Mouse (Mus musculus): ENCODE results near the gene Fgf3. TPM values are rescaled to one million over a fixed set of nuclear protein-coding genes. Genes with fewer than 3 reads are reported as not detected.
"Not testable (repeated sequence)": the region's sequence is repeated elsewhere in the genome, so short reads cannot be mapped to it uniquely, and the experiment has no call there.

The Fgf3 gene
- polyA plus RNA-seq, 1 experiment from 2014 or later = not detected

DNA sequence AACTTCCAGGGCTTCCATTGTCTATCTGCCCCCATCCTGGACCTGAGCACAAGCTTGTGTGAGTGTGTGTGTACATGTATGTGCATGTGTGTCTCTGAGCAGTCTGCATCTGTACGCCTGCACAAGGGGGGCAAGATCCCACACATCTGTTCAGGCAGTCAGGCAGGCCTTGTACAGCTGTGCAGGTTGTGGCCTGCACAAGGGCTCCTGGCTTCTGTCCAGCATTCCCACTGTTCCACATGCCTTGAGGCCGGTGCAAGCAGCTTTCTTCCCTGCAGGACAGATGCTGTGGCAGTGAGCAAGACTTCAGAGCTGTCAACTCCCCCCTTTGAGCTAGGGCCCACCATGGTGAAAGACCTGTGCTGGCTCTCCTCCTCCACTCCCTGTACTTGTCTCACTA, 45.2 kb downstream of the Fgf3 start:
- DNase-seq (ENCODE audit: low spot score) = no peak

DNA sequence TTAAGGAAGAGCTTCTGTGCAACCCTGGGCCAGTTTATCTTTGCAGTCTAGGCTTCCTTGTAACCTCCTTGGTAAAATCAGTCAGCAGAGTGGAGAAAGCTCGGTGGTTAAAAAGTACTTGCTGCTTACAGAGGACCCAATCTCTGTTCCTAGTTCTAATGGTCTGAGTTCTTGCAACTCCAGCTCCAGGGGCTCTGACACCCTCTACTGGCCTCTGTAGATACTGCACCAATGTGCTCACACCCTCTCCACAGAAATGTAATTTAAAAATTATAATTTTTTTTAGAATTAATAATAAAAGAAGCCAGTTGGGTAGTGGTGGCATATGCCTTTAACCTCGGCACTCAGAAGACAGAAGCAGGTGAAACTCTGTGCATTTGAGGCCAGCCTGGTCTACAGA, 49.8 kb downstream of the Fgf3 start:
- DNase-seq (ENCODE audit: low spot score) (no peak), ATAC-seq (replicated peaks; ENCODE audit: low FRiP score, low TSS enrichment, low read depth) (no peak)
- Histone ChIP-seq H3K4me2 (ENCODE audit: low read length) (no peak overlapping the region), H3K36me3 (ENCODE audit: control insufficient read depth, insufficient read depth, low read length) (no peaks in the 10 kb centered on the region), H3K27ac (ENCODE audit: low read depth) (no peak overlapping the region), H3K4me1 (replicated peaks; ENCODE audit: control insufficient read depth, insufficient read depth, low read length) (no peaks in the 10 kb centered on the region), H3K4me3 (ENCODE audit: low read depth, low read length) (no peak overlapping the region), H3K9ac (ENCODE audit: low read length) (no peak overlapping the region), H3K27me3 (replicated peaks; ENCODE audit: control insufficient read depth, insufficient read depth, low read length) (peaks cover 18% of the 10 kb centered on the region), H3K9me3 (ENCODE audit: control insufficient read depth, low read length) (0 out of 2 replicates have a peak, but pooled peaks cover 4% of the 10 kb centered on the region)
- 79% methylated on average over 2 of the region's 2 CpGs for WGBS

More for the DNA sequence above, 45.2 kb downstream of the Fgf3 start:
- no peak overlapping the region for H3K4me3 ChIP-seq (ENCODE audit: low read depth, low read length)
- no peak for ATAC-seq (replicated peaks; ENCODE audit: low FRiP score, low TSS enrichment, low read depth)
- 0 out of 2 replicates have a peak, but pooled peaks cover 4% of the 10 kb centered on the region for H3K9me3 ChIP-seq (ENCODE audit: control insufficient read depth, low read length)
- no peaks in the 10 kb centered on the region for H3K4me1 ChIP-seq (replicated peaks; ENCODE audit: control insufficient read depth, insufficient read depth, low read length)
- no peak overlapping the region for H3K9ac ChIP-seq (ENCODE audit: low read length)
- H3K36me3 ChIP-seq (ENCODE audit: control insufficient read depth, insufficient read depth, low read length) = no peaks in the 10 kb centered on the region
- H3K27me3 ChIP-seq (replicated peaks; ENCODE audit: control insufficient read depth, insufficient read depth, low read length) = peaks cover 3% of the 10 kb centered on the region; the same call in 1 of the 2 replicates
- H3K4me2 ChIP-seq (ENCODE audit: low read length) = no peak overlapping the region
- no peak overlapping the region for H3K27ac ChIP-seq (ENCODE audit: low read depth)
- 21% methylated on average over 2 of the region's 2 CpGs for WGBS

DNA sequence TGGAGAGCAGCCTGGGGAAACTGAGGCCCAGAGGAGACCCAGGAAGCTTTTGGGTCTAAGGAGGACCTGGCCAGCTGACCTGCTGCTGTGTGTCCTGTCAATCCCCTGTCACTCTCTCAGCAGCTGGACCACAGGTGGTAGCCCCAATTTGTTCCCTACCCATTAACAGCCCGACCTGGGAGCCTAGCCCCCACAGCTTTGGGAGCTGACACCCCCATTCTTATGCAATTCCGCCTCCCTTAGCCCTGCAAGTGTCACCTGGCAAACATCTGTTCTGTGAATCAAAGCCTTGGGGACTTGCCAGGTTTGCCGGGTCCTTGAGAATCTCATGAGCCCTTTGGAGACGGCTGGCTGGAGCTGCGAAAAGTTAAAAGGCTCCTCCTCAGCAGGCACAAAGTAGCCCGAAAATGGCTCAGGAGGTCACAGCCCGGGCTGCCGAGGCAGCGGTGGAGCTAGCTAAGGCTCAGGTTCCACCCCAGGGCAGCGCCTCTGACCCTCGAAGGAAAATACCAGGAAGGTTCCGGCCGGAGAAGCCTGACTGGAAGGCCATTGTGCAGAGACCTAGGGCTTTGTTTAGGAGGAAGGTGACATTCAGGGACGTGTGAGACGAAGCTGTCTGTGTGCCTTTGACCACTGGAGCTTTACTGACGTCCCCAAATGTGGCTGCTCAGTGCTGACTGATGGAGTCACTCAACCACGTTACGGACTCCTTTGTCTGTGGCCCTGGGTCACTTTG, 50.8 kb downstream of the Fgf3 start:
- ATAC-seq (replicated peaks; ENCODE audit: low FRiP score, low TSS enrichment, low read depth) = no peak
- H3K9ac ChIP-seq (ENCODE audit: low read length) = no peak overlapping the region

GRCm38 (mm10) chr7:144890661-144891060, 52.8 kb downstream of the Fgf3 start:
- not testable (repeated sequence) for H3K27ac ChIP-seq (ENCODE audit: low read depth); H3K9me3 ChIP-seq (ENCODE audit: control insufficient read depth, low read length); H3K36me3 ChIP-seq (ENCODE audit: control insufficient read depth, insufficient read depth, low read length); H3K4me3 ChIP-seq (ENCODE audit: low read depth, low read length); ATAC-seq (replicated peaks; ENCODE audit: low FRiP score, low TSS enrichment, low read depth); H3K4me2 ChIP-seq (ENCODE audit: low read length); H3K9ac ChIP-seq (ENCODE audit: low read length); H3K4me1 ChIP-seq (replicated peaks; ENCODE audit: control insufficient read depth, insufficient read depth, low read length); DNase-seq (ENCODE audit: low spot score)
- 70% methylated on average over 1 of the region's 1 CpGs for WGBS
- peaks cover 31% of the 10 kb centered on the region for H3K27me3 ChIP-seq (replicated peaks; ENCODE audit: control insufficient read depth, insufficient read depth, low read length)

More for the DNA sequence above, 50.8 kb downstream of the Fgf3 start:
- H3K4me3 ChIP-seq (ENCODE audit: low read depth, low read length) = no peak overlapping the region
- H3K27me3 ChIP-seq (replicated peaks; ENCODE audit: control insufficient read depth, insufficient read depth, low read length) = peaks cover 18% of the 10 kb centered on the region
- no peaks in the 10 kb centered on the region for H3K4me1 ChIP-seq (replicated peaks; ENCODE audit: control insufficient read depth, insufficient read depth, low read length)
- 7% methylated on average over 18 of the region's 18 CpGs for WGBS
- H3K27ac ChIP-seq (ENCODE audit: low read depth) = no peak overlapping the region
- 0 out of 2 replicates have a peak, but pooled peaks cover 4% of the 10 kb centered on the region for H3K9me3 ChIP-seq (ENCODE audit: control insufficient read depth, low read length)
- H3K4me2 ChIP-seq (ENCODE audit: low read length) = no peak overlapping the region
- DNase-seq (ENCODE audit: low spot score) = no peak
- no peaks in the 10 kb centered on the region for H3K36me3 ChIP-seq (ENCODE audit: control insufficient read depth, insufficient read depth, low read length)

GRCm38 (mm10) chr7:144891863-144892262, 54.0 kb downstream of the Fgf3 start:
- 0 out of 2 replicates have a peak, but pooled peaks cover 4% of the 10 kb centered on the region for H3K9me3 ChIP-seq (ENCODE audit: control insufficient read depth, low read length)
- no peak overlapping the region for H3K4me2 ChIP-seq (ENCODE audit: low read length)
- H3K36me3 ChIP-seq (ENCODE audit: control insufficient read depth, insufficient read depth, low read length) = no peaks in the 10 kb centered on the region
- DNase-seq (ENCODE audit: low spot score) (no peak), ATAC-seq (replicated peaks; ENCODE audit: low FRiP score, low TSS enrichment, low read depth) (no peak)
- H3K27me3 ChIP-seq (replicated peaks; ENCODE audit: control insufficient read depth, insufficient read depth, low read length) = peaks cover 43% of the 10 kb centered on the region
- no peak overlapping the region for H3K9ac ChIP-seq (ENCODE audit: low read length)
- WGBS = 75% methylated on average over 2 of the region's 2 CpGs
- no peak overlapping the region for H3K4me3 ChIP-seq (ENCODE audit: low read depth, low read length)
- no peak overlapping the region for H3K27ac ChIP-seq (ENCODE audit: low read depth)
- H3K4me1 ChIP-seq (replicated peaks; ENCODE audit: control insufficient read depth, insufficient read depth, low read length) = peaks cover 17% of the 10 kb centered on the region

DNA sequence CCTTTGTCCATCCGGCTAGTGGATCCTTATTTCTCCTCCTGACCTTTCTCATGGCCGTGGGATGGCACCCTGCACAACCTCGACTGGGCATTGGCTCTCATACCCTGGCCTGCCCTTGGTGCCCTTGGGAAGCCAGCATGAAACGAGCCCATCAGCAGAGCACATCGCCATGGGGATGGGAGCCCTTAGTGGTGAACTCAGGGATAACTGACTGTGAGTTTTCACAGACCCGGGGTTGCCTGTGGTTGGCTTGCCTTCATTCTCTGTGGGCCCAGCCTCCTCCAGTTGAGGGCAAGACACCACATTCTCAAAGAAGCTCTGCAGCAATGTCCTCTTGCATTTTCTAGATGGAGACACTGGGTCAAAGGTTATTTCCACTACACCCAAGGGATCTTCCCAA, 54.4 kb downstream of the Fgf3 start:
- H3K4me3 ChIP-seq (ENCODE audit: low read depth, low read length) = no peak overlapping the region
- H3K4me1 ChIP-seq (replicated peaks; ENCODE audit: control insufficient read depth, insufficient read depth, low read length) = peaks cover 18% of the 10 kb centered on the region
- DNase-seq (ENCODE audit: low spot score) (no peak), ATAC-seq (replicated peaks; ENCODE audit: low FRiP score, low TSS enrichment, low read depth) (no peak)
- no peak overlapping the region for H3K27ac ChIP-seq (ENCODE audit: low read depth)
- 0 out of 2 replicates have a peak, but pooled peaks cover 4% of the 10 kb centered on the region for H3K9me3 ChIP-seq (ENCODE audit: control insufficient read depth, low read length)
- H3K36me3 ChIP-seq (ENCODE audit: control insufficient read depth, insufficient read depth, low read length) = no peaks in the 10 kb centered on the region
- no peak overlapping the region for H3K9ac ChIP-seq (ENCODE audit: low read length)
- H3K27me3 ChIP-seq (replicated peaks; ENCODE audit: control insufficient read depth, insufficient read depth, low read length) = peaks cover 48% of the 10 kb centered on the region
- no peak overlapping the region for H3K4me2 ChIP-seq (ENCODE audit: low read length)
- 47% methylated on average over 6 of the region's 6 CpGs for WGBS

Other genes with a start within 250 kb of the Fgf3 start
- 39.1 and 43.3 TPM in 2 replicates for gene Ano1, start 86.1 kb upstream of the Fgf3 start, polyA plus RNA-seq (2014; fragmentation: Nextera tagmentation; extraction: Ambion mirVana)
- gene Fgf4, start 9.3 kb downstream of the Fgf3 start, polyA plus RNA-seq (2014; fragmentation: Nextera tagmentation; extraction: Ambion mirVana) = not detected in 2 replicates
- gene Fgf15, start 58.4 kb downstream of the Fgf3 start, polyA plus RNA-seq (2014; fragmentation: Nextera tagmentation; extraction: Ambion mirVana) = not detected in 2 replicates
- gene LTO1, start 77.0 kb downstream of the Fgf3 start, polyA plus RNA-seq (2014; fragmentation: Nextera tagmentation; extraction: Ambion mirVana) = 19.0 and 19.1 TPM in 2 replicates
- 83.8 and 94.8 TPM in 2 replicates for gene Ccnd1, start 101.8 kb downstream of the Fgf3 start, polyA plus RNA-seq (2014; fragmentation: Nextera tagmentation; extraction: Ambion mirVana)